Mouse (Mus musculus): ENCODE results near the gene Csf2rb2. TPM values are rescaled to one million over a fixed set of nuclear protein-coding genes. Genes with fewer than 3 reads are reported as not detected.

Csf2rb2 gene
- polyA plus RNA-seq, 1 experiment from 2014 or later: 1.5 TPM

Small RNAs within 50 kb of the gene (microRNA-seq; reads per million reads assigned to microRNA genes)
- gene Mir7676-1 (ENCODE audit: borderline number of aligned reads) (not detected), gene Mir7676-2 (ENCODE audit: borderline number of aligned reads) (not detected)

Other genes starting within 250 kb of the Csf2rb2 start
- gene Cacng2, start 185.7 kb downstream of the Csf2rb2 start, polyA plus RNA-seq (2015; fragmentation: Nextera tagmentation; extraction: Ambion mirVana): 0.04 TPM in 1 of 2 replicates, not detected in the other
- gene Ift27, start 131.6 kb downstream of the Csf2rb2 start, polyA plus RNA-seq (2015; fragmentation: Nextera tagmentation; extraction: Ambion mirVana): 89.5 and 97.3 TPM in 2 replicates
- not detected in 2 replicates for gene Pvalb, start 99.3 kb downstream of the Csf2rb2 start, polyA plus RNA-seq (2015; fragmentation: Nextera tagmentation; extraction: Ambion mirVana)
- 4.7 and 6.2 TPM in 2 replicates for gene Ncf4, start 60.9 kb downstream of the Csf2rb2 start, polyA plus RNA-seq (2015; fragmentation: Nextera tagmentation; extraction: Ambion mirVana)
- 6.4 and 6.9 TPM in 2 replicates for gene Csf2rb, start 20.0 kb upstream of the Csf2rb2 start, polyA plus RNA-seq (2015; fragmentation: Nextera tagmentation; extraction: Ambion mirVana)
- gene Tex33, start 90.2 kb upstream of the Csf2rb2 start, polyA plus RNA-seq (2015; fragmentation: Nextera tagmentation; extraction: Ambion mirVana): 0.83 TPM in 1 of 2 replicates, not detected in the other
- gene Tst, start 100.2 kb upstream of the Csf2rb2 start, polyA plus RNA-seq (2015; fragmentation: Nextera tagmentation; extraction: Ambion mirVana): 49.1 and 68.9 TPM in 2 replicates
- 2.8 and 4.1 TPM in 2 replicates for gene Mpst, start 100.7 kb upstream of the Csf2rb2 start, polyA plus RNA-seq (2015; fragmentation: Nextera tagmentation; extraction: Ambion mirVana)
- gene Kctd17, start 122.8 kb upstream of the Csf2rb2 start, polyA plus RNA-seq (2015; fragmentation: Nextera tagmentation; extraction: Ambion mirVana): 59.0 and 62.5 TPM in 2 replicates
- gene Tmprss6, start 162.9 kb upstream of the Csf2rb2 start, polyA plus RNA-seq (2015; fragmentation: Nextera tagmentation; extraction: Ambion mirVana): 2.7 and 3.4 TPM in 2 replicates
- 0.24 and 0.41 TPM in 2 replicates for gene Il2rb, start 189.6 kb upstream of the Csf2rb2 start, polyA plus RNA-seq (2015; fragmentation: Nextera tagmentation; extraction: Ambion mirVana)
- 64.2 and 65.9 TPM in 2 replicates for gene C1qtnf6, start 225.7 kb upstream of the Csf2rb2 start, polyA plus RNA-seq (2015; fragmentation: Nextera tagmentation; extraction: Ambion mirVana)
- not detected in 2 replicates for gene Sstr3, start 239.0 kb upstream of the Csf2rb2 start, polyA plus RNA-seq (2015; fragmentation: Nextera tagmentation; extraction: Ambion mirVana)